Mouse (Mus musculus) embryo, embryonic 11 days (tissue): Measurements from ENCODE around the gene Lhx5.

Source experiments
- DNase-seq: peaks from one replicate; pipeline ENCODE4 v3.0.0-alpha.2; 2015

Gene Lhx5

DNA sequence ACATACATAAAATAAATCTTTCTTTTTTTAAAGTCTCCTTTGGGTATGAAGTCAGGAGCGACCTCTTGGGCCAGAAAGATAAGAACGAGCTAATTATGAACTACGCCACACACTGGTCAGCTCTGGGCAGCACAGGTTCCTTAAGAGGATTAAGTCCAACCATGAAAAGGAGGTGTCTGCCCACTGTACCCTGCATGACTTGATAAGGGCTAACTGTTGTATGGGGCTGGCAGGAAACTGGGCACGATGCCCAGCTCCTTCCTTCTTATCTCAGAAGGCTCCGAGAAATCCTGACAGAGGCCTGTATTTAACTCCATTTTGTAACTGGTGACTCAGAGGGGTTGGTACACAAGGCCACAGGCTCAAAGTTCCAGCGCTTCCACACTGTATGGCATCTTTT, 34.4 kb downstream of the Lhx5 start:
- no peak for DNase-seq

DNA sequence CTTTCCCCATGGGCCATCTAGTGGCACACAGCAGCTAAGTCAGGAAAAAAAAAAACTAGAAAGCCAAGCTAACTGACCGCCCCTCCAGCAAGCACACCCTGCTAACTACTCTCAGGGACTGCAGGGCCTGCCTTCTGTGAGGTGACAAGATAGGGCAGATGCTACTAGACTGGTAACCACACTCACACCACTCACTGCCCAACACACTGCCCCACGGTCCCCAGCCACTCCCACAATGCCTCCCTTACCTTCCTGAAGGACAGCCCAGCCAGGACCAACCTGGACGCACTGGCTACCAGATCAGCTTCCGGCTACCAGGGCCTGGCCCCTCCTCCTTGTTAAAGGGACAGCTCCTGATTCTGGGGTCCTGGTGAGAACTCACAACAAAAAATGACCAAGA, 35.5 kb downstream of the Lhx5 start:
- peak; percentile 36 for DNase-seq

- no peak for DNase-seq
These were observed 36.8 kb downstream of the Lhx5 start for GRCm38 (mm10) chr5:120468336-120468735.

DNA sequence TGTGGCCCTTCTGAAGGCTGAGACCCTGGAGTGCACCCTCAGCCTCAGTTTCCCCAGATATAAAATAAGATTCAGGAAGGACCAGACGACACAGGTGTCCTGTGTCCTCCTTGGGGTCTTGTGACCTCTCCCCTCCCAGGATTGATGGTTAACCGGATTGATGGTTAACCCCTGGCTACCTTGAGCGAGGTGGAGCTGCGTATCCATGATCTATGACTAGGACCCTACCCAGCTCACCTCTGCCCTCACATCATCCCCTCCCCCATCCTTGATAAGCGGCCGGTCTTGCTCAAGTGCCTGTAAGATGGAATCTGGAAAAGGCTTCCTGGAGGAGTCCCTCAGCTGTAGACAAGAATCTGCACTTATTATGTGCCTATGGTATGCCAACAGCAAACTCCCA, 37.3 kb downstream of the Lhx5 start:
- DNase-seq = no peak

DNA sequence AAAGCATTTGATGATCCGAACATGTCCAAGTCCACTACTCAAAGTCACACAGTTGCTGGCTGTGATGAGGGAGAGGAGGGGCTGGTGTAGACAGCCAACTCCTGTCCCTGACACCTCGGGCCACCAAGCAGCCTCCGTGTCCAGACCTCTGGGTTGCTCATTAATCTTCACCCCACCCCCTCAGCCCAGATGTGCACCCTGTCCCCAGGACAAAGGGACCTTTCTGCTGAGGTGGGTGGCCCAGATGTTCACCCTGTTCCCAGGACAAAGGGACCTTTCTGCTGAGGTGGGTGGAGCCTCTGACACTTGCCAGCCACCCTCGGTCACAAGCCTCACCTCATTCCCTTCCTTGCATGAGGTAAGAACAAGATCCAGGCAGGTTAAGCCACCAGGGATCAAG, 40.0 kb downstream of the Lhx5 start:
- DNase-seq = no peak

GRCm38 (mm10) chr5:120472770-120473169, 41.3 kb downstream of the Lhx5 start, which contains the start of gene Sdsl:
TSS of gene Sdsl (minus strand) at chr5:120472810.
- DNase-seq = no peak

GRCm38 (mm10) chr5:120473361-120473760, 41.9 kb downstream of the Lhx5 start:
- DNase-seq = no peak

DNA sequence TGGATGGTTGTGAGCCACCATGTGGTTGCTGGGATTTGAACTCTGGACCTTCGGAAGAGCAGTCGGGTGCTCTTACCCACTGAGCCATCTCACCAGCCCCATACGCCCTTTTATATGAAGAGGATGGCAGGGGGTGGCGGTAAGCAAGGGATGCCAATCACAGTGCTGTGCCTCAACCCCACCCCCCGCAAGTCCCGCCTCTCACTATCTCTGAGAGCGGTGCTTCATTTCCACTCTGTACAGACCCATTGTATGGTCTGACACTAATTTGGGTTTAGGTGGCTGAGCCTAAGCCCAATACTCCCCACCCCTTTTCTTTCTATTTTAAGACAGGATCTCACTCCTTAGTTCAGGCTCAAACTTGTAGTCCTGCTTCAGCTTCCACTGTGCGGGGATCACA, 44.4 kb downstream of the Lhx5 start:
- no peak for DNase-seq

- peak; percentile 22 for DNase-seq
These were observed 44.8 kb downstream of the Lhx5 start, which contains the start of gene Sds for GRCm38 (mm10) chr5:120476296-120476695. TSS of gene Sds (plus strand) at chr5:120476526.

DNA sequence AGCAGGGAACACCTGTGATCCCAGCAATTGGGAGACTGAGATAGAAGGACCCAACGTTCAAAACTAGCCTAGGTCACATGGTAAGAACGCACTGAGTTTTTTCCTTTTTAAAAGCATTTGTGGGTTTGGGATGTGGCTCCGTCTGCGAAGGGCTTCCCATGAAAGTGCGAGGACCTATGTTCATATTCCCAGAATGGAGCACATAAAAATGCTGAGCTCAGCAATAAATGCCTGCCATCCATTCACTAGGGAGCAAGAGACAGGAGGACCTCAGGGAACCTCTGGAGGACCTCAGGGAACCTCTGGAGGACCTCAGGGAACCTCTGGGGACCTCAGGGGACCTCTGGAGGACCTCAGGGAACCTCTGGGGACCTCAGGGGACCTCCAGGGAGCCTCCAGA, 46.5 kb downstream of the Lhx5 start:
- DNase-seq = no peak

DNA sequence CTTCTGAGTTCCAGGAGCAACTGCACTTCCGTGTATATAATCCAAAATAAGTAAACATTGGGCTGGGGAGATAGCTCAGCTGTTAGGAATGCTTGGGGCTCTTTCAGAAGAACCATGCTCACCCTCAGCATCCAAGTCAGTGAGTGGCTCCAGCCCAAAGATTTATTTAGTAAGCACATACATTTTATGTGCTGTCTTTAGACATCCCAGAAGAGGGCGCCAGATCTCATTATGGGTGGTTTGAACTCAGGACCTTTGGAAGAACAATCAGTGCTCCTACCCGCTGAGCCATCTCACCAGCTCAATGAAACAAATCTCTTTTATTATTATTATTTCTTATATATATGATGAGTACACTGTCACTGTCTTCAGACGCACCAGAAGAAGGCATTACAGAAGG, 48.0 kb downstream of the Lhx5 start:
- no peak for DNase-seq

DNA sequence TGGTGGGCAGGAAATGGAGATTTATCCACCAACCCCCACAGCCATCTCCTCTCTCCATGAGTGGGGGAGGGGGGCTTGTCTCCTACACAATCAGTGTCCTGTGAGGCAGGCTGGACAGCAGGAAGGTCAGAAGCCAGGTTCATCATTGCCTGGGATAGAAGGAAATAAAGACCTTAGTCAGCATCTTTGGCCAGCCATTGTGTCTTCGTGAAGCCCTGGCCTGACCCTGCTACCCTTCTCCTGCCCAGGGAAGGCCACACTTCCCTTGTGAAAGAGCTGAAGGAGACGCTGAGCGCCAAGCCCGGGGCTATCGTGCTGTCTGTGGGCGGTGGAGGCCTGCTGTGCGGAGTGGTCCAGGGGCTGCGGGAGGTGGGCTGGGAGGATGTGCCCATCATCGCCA, 49.7 kb downstream of the Lhx5 start:
- no peak for DNase-seq

DNA sequence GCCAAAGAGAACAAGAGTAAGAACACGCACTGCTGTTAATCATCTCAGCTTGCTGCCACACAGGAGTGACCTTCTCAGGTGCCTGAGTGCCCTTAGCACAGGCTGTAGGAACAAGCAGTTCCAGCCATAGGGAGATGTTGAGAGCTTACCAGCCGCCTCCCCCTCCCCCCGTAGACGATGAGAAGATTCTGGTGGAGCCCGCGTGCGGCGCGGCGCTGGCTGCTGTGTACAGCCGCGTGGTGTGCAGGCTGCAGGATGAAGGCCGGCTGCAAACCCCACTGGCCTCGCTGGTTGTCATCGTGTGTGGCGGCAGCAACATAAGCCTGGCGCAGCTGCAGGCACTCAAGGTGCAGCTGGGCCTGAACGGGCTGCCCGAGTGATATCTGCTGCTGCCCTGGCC, 51.9 kb downstream of the Lhx5 start:
- DNase-seq = no peak

GRCm38 (mm10) chr5:120487844-120488243, 56.3 kb downstream of the Lhx5 start:
- no peak for DNase-seq

GRCm38 (mm10) chr5:120490679-120491192, 59.2 kb downstream of the Lhx5 start:
- DNase-seq = no peak
